Comparison of ENCODE assay signal across 19 mouse cellular contexts in genomic region chr3:105209164-105209563, GRCm38 (mm10).
DNase-seq lines count a peak whose midpoint lies in the region; ATAC-seq and TF ChIP-seq lines count a peak whose summit lies in the region.
"Had no signal": no experiment of that assay in that cellular context is flagged by ENCODE, and none has a peak within 500 bp of the region (broad histone marks: within the 10 kb centered on the region; RNA-seq: fewer than 3 reads in every experiment).

No protein-coding gene starts in this region.

- no peak overlapping the region for H3K4me3 ChIP-seq in lung, embryonic 14.5 days (ENCODE audit: low read depth, low read length)
- H3K4me3 ChIP-seq in forebrain, postnatal 0 days (ENCODE audit: low read depth, low read length), result no peak overlapping the region
- H3K4me3 ChIP-seq: embryonic facial prominence, embryonic 15.5 days; hindbrain, embryonic 15.5 days; layer of hippocampus, adult 2 months; left cerebral cortex, adult 2 months; midbrain, embryonic 12.5 days had no signal

- no peak for TF ChIP-seq CTCF in lung, embryonic 14.5 days (IDR thresholded peaks at IDR 0.05; ENCODE audit: low read depth)
- no peak for TF ChIP-seq CTCF in forebrain, postnatal 0 days (IDR thresholded peaks at IDR 0.05; ENCODE audit: low read depth)

- H3K36me3 ChIP-seq in lung, embryonic 14.5 days (ENCODE audit: insufficient read depth), result no peaks in the 10 kb centered on the region
- H3K36me3 ChIP-seq in forebrain, postnatal 0 days (ENCODE audit: insufficient read depth), result no peaks in the 10 kb centered on the region
- H3K36me3 ChIP-seq: embryonic facial prominence, embryonic 15.5 days; hindbrain, embryonic 15.5 days; midbrain, embryonic 12.5 days had no signal

- WGBS in lung, embryonic 14.5 days, result 35% methylated on average over 5 of the region's 5 CpGs
- WGBS in forebrain, postnatal 0 days, result 68% methylated on average over 5 of the region's 5 CpGs

- no peaks in the 10 kb centered on the region for H3K27me3 ChIP-seq in lung, embryonic 14.5 days (ENCODE audit: insufficient read depth, low read length)
- no peaks in the 10 kb centered on the region for H3K27me3 ChIP-seq in forebrain, postnatal 0 days (ENCODE audit: insufficient read depth, low read length)
- H3K27me3 ChIP-seq: embryonic facial prominence, embryonic 15.5 days; hindbrain, embryonic 15.5 days; midbrain, embryonic 12.5 days had no signal

- no peaks in the 10 kb centered on the region for H3K9me3 ChIP-seq in lung, embryonic 14.5 days (ENCODE audit: low read depth, low read length)
- no peaks in the 10 kb centered on the region for H3K9me3 ChIP-seq in forebrain, postnatal 0 days (ENCODE audit: low read length)
- H3K9me3 ChIP-seq: embryonic facial prominence, embryonic 15.5 days; hindbrain, embryonic 15.5 days; midbrain, embryonic 12.5 days had no signal

- no peak overlapping the region for H3K9ac ChIP-seq in lung, embryonic 14.5 days
- H3K9ac ChIP-seq in forebrain, postnatal 0 days, result no peak overlapping the region
- H3K9ac ChIP-seq: embryonic facial prominence, embryonic 15.5 days; hindbrain, embryonic 15.5 days; midbrain, embryonic 12.5 days had no signal

- peak; percentile 2 for DNase-seq in lung, embryonic 14.5 days
- no peak for DNase-seq in lung, postnatal 10 days
- peak; percentile 36 for DNase-seq in embryo, embryonic 11.5 days (ENCODE audit: low read depth, low spot score)
- DNase-seq in hindlimb bud, embryonic 11.5 days (ENCODE audit: extremely low spot score, low read depth, low spot score), result peak; percentile 61
- DNase-seq in layer of hippocampus, postnatal 25 days (ENCODE audit: extremely low spot score in 1 of 2, low spot score in 1 of 2), result no peak
- no peak for DNase-seq in forebrain, postnatal 0 days
- no peak for DNase-seq in c-Kit-positive CD71-positive TER-119-positive erythroid progenitor cells, embryonic 14.5 days (ENCODE audit: low spot score)
- DNase-seq: cerebellum, postnatal 10 days; heart, postnatal 14 days; kidney, adult 8-10 months; liver; lung, adult 18-20 months; lung, postnatal 4 days had no signal

- no peaks in the 10 kb centered on the region for H3K4me1 ChIP-seq in lung, embryonic 14.5 days (ENCODE audit: insufficient read depth)
- H3K4me1 ChIP-seq in forebrain, postnatal 0 days (ENCODE audit: insufficient read depth), result no peaks in the 10 kb centered on the region
- H3K4me1 ChIP-seq: hindbrain, embryonic 15.5 days; midbrain, embryonic 12.5 days had no signal

- no peak overlapping the region for H3K4me2 ChIP-seq in lung, embryonic 14.5 days
- H3K4me2 ChIP-seq in forebrain, postnatal 0 days (ENCODE audit: low read depth), result no peak overlapping the region
- H3K4me2 ChIP-seq: embryonic facial prominence, embryonic 15.5 days; heart, embryonic 11.5 days; hindbrain, embryonic 15.5 days; midbrain, embryonic 12.5 days had no signal

- no peak for ATAC-seq in lung, embryonic 14.5 days (ENCODE audit: insufficient read depth)
- no peak for ATAC-seq in forebrain, postnatal 0 days

- H3K27ac ChIP-seq in lung, embryonic 14.5 days (ENCODE audit: low read depth), result no peak overlapping the region
- H3K27ac ChIP-seq in forebrain, postnatal 0 days (ENCODE audit: low read depth, low read length), result no peak overlapping the region
- H3K27ac ChIP-seq: embryonic facial prominence, embryonic 15.5 days; hindbrain, embryonic 15.5 days; layer of hippocampus, adult 2 months; left cerebral cortex, adult 2 months; midbrain, embryonic 12.5 days had no signal

Comparison
In these comparisons a context has a peak if more than half of its experiments do, and no peak if none do; other contexts are left out.
1. DNase-seq: peak in lung, embryonic 14.5 days (single experiment), embryo, embryonic 11.5 days (single experiment) and hindlimb bud, embryonic 11.5 days (single experiment); none in lung, postnatal 10 days (single experiment), layer of hippocampus, postnatal 25 days (0 of 2), forebrain, postnatal 0 days (single experiment) and c-Kit-positive CD71-positive TER-119-positive erythroid progenitor cells, embryonic 14.5 days (single experiment).